Mouse (Mus musculus): ENCODE data around the gene Vamp1.

Gene Vamp1

GRCm38 (mm10) chr6:125215148-125215954 is at the start of gene Vamp1:
Gene Vamp1 (plus strand): TSS chr6:125215551.
- DNase-seq (ENCODE audit: low spot score in 2 of 2): peak; percentile 96 to 98

- peak in 1 of 2 experiments; percentile 39 for DNase-seq (ENCODE audit: low spot score in 2 of 2)
Measured at GRCm38 (mm10) chr6:125166051-125166751, 49.1 kb upstream of the Vamp1 start, which contains the start of gene Gapdh. Gene Gapdh (minus strand): TSS chr6:125166467.

- no peak for DNase-seq (ENCODE audit: low spot score in 2 of 2)
Measured at GRCm38 (mm10) chr6:125166861-125167650, 48.3 kb upstream of the Vamp1 start.

GRCm38 (mm10) chr6:125168086-125168485 is 47.3 kb upstream of the Vamp1 start:
- no peak for DNase-seq (ENCODE audit: low spot score in 2 of 2)

GRCm38 (mm10) chr6:125170194-125170593 is 45.2 kb upstream of the Vamp1 start:
- DNase-seq (ENCODE audit: low spot score in 2 of 2): no peak

GRCm38 (mm10) chr6:125172474-125172873 is 42.9 kb upstream of the Vamp1 start:
- DNase-seq (ENCODE audit: low spot score in 2 of 2): no peak

GRCm38 (mm10) chr6:125173256-125173655 is 42.1 kb upstream of the Vamp1 start:
- DNase-seq (ENCODE audit: low spot score in 2 of 2): no peak

- DNase-seq (ENCODE audit: low spot score in 2 of 2): no peak
Measured at GRCm38 (mm10) chr6:125175469-125175868, 39.9 kb upstream of the Vamp1 start.

GRCm38 (mm10) chr6:125179601-125180000 is 35.8 kb upstream of the Vamp1 start:
- no peak for DNase-seq (ENCODE audit: low spot score in 2 of 2)

- DNase-seq (ENCODE audit: low spot score in 2 of 2): no peak
Measured at GRCm38 (mm10) chr6:125182133-125182532, 33.2 kb upstream of the Vamp1 start.

- no peak for DNase-seq (ENCODE audit: low spot score in 2 of 2)
Measured at GRCm38 (mm10) chr6:125186203-125186602, 29.1 kb upstream of the Vamp1 start.

GRCm38 (mm10) chr6:125190816-125191215 is 24.5 kb upstream of the Vamp1 start:
- DNase-seq (ENCODE audit: low spot score in 2 of 2): no peak

GRCm38 (mm10) chr6:125191332-125192015 is 23.9 kb upstream of the Vamp1 start, which contains the start of the genes Ncapd2 and Mrpl51:
Gene Ncapd2 (minus strand): TSS chr6:125191701.
Gene Mrpl51 (plus strand): TSS chr6:125191801.
- DNase-seq (ENCODE audit: low spot score in 2 of 2): peak; percentile 95 to 97

GRCm38 (mm10) chr6:125192016-125192714 is 23.2 kb upstream of the Vamp1 start:
- DNase-seq (ENCODE audit: low spot score in 2 of 2): peak; percentile 92 to 94

- no peak for DNase-seq (ENCODE audit: low spot score in 2 of 2)
Measured at GRCm38 (mm10) chr6:125192841-125193240, 22.5 kb upstream of the Vamp1 start.

GRCm38 (mm10) chr6:125193390-125193789 is 22.0 kb upstream of the Vamp1 start:
- DNase-seq (ENCODE audit: low spot score in 2 of 2): no peak

GRCm38 (mm10) chr6:125195541-125196075 is 19.7 kb upstream of the Vamp1 start:
- DNase-seq (ENCODE audit: low spot score in 2 of 2): no peak

GRCm38 (mm10) chr6:125196301-125196700 is 19.1 kb upstream of the Vamp1 start:
- no peak for DNase-seq (ENCODE audit: low spot score in 2 of 2)

GRCm38 (mm10) chr6:125197166-125197565 is 18.2 kb upstream of the Vamp1 start:
- no peak for DNase-seq (ENCODE audit: low spot score in 2 of 2)

- no peak for DNase-seq (ENCODE audit: low spot score in 2 of 2)
Measured at GRCm38 (mm10) chr6:125210436-125210835, 4.9 kb upstream of the Vamp1 start.
